Mouse (Mus musculus) hindbrain, embryonic 12.5 days (tissue): ENCODE data around the gene Gata3. TPM values are rescaled to one million over a fixed set of nuclear protein-coding genes. Genes with fewer than 3 reads are reported as not detected.
A peak's percentile ranks its signal among the peaks of the same experiment; 100 is the strongest.

Experiments used
- ATAC-seq: fragments of 200-750 bp; cut with Nextera tagmentation; 2 replicates; pipeline ENCODE4 v1.8.0; 2017; ENCODE audit warnings: moderate TSS enrichment; ENCODE audit not compliant: low FRiP score
- H3K27ac ChIP-seq: fragments of 300-500 bp; sonication (generic); 2 replicates; pipeline ENCODE4 v1.5.1; 2016; ENCODE audit warnings: mild to moderate bottlenecking
- H3K27me3 ChIP-seq: fragments of 300-500 bp; sonication (generic); 2 replicates; pipeline ENCODE4 v1.6.1; 2016; ENCODE audit warnings: mild to moderate bottlenecking
- H3K36me3 ChIP-seq: fragments of 300-500 bp; sonication (generic); 2 replicates; pipeline ENCODE4 v1.6.1; 2016; ENCODE audit warnings: mild to moderate bottlenecking
- H3K4me1 ChIP-seq: fragments of 300-500 bp; sonication (generic); 2 replicates; pipeline ENCODE4 v1.6.1; 2016
- H3K4me2 ChIP-seq: fragments of 300-500 bp; sonication (generic); replicated peaks from 2 replicates; pipeline ENCODE4 v1.6.1; 2016; ENCODE audit warnings: mild to moderate bottlenecking
- H3K4me3 ChIP-seq: fragments of 300-500 bp; sonication (generic); 2 replicates; pipeline ENCODE4 v1.5.1; 2016; ENCODE audit warnings: mild to moderate bottlenecking
- H3K9ac ChIP-seq: fragments of 300-500 bp; sonication (generic); 2 replicates; pipeline ENCODE4 v1.6.1; 2016; ENCODE audit warnings: mild to moderate bottlenecking, moderate library complexity
- H3K9me3 ChIP-seq: fragments of 300-500 bp; sonication (generic); replicated peaks from 2 replicates; pipeline ENCODE4 v1.6.1; 2016; ENCODE audit warnings: mild to moderate bottlenecking
- WGBS: fragments of 180-500 bp; shearing (Covaris S2); methylation state at CpG from one replicate; pipeline ENCODE4 v1.1.7; 2016; 5-methylcytosine and 5-hydroxymethylcytosine counted together
- polyA plus RNA-seq: library from polyadenylated mRNA; unstranded; fragments of >200 nt; fragmentation: Nextera tagmentation; extraction: Ambion mirVana; gene quantifications from 2 replicates; pipeline ENCODE4 v1.2.1, GENCODE M21; 2016

Gata3 gene
- polyA plus RNA-seq, 1 experiment from 2014 or later: 63.4 TPM

DNA sequence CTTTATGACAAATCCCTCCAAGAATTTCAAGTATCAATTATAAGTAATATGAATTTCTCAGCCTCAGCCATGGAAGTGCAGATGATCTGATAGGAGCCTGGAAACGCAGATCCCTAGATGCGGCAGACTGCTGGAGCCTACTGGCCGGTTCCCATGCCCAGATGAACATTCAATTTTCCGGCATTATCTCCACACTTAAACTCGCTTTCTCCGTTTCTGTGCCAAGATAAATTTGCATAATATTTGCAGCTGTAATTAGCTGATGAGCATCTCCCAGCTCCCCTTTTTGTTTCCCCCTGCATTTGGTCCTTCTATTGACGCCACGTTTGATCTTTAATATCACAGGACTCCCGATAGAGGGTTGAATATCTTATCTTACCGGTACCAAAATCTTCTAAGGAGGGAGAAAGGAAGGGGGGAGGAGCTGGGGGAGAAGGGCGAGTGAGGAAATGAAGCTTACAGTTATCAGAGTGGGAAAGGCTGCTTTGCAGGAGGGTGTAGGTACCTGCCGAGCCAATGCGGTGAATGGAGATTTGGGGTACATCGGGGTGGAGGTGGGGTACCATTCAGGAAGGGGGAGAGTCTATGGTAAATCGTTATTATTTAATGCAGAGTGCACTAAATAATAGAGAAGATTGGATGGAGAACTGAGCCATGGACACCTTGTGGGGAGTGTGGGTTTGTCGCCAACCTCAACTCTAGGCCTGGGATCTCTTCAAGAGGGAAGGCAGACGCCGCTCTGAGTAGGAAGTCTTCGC lies 5.2 kb upstream of the Gata3 start:
- WGBS: 2% methylated on average over 19 of the region's 19 CpGs
- Histone ChIP-seq H3K9me3 (no peaks in the 10 kb centered on the region), H3K4me1 (peaks cover 18% of the 10 kb centered on the region), H3K4me2 (peak overlapping the region; percentile 41; the same call in 1 of the 2 replicates), H3K27ac (no peak overlapping the region), H3K36me3 (no peaks in the 10 kb centered on the region), H3K4me3 (no peak overlapping the region), H3K9ac (no peak overlapping the region), H3K27me3 (peaks cover 94% of the 10 kb centered on the region)
- no peak for ATAC-seq

DNA sequence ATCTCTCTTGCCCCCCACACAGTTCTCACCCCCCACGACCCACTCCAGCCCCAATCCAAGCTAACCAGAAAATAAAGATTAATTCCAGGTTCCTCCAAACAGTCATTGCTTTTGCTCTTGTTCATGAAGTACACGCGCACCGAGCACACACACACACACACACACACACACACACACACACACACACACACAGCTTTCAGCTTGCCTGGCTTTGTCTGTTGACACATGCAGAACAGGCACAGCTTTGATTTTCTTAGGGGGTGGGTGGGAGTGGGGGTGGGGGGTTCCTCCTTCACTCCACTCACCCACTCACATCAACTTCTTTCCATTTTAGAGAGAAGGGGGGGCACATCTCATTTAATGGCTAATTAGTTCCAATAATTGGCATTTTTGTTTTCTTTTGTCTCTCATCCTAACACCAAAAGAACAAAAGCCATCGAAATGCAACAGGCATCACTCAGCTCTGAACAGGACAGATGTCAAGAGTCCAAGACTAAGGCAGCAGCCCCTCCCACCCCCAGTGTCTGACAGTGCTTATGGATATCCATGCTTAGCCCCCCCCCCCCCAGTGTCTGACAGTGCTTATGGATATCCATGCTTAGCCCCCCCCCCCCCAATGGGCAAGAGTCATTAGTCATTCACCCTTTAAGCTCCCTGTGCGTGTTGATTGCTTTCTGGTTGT lies 3.6 kb upstream of the Gata3 start:
- WGBS: 1% methylated on average over 6 of the region's 6 CpGs
- Histone ChIP-seq H3K9ac (no peak overlapping the region), H3K36me3 (no peaks in the 10 kb centered on the region), H3K27me3 (peaks cover 94% of the 10 kb centered on the region), H3K4me1 (peaks cover 21% of the 10 kb centered on the region), H3K4me3 (no peak overlapping the region), H3K9me3 (no peaks in the 10 kb centered on the region), H3K4me2 (no peak overlapping the region), H3K27ac (no peak overlapping the region)
- peak; percentile 52 for ATAC-seq

- no peaks in the 10 kb centered on the region for H3K9me3 ChIP-seq
- 4% methylated on average over 7 of the region's 7 CpGs for WGBS
- no peak overlapping the region for H3K27ac ChIP-seq
- H3K36me3 ChIP-seq: no peaks in the 10 kb centered on the region
- peaks cover 93% of the 10 kb centered on the region for H3K27me3 ChIP-seq
- no peak overlapping the region for H3K4me2 ChIP-seq
- H3K9ac ChIP-seq: no peak overlapping the region
- H3K4me1 ChIP-seq: peaks cover 21% of the 10 kb centered on the region
- ATAC-seq: no peak
- no peak overlapping the region for H3K4me3 ChIP-seq
These were observed 2.7 kb upstream of the Gata3 start for GRCm38 (mm10) chr2:9892541-9892940.

DNA sequence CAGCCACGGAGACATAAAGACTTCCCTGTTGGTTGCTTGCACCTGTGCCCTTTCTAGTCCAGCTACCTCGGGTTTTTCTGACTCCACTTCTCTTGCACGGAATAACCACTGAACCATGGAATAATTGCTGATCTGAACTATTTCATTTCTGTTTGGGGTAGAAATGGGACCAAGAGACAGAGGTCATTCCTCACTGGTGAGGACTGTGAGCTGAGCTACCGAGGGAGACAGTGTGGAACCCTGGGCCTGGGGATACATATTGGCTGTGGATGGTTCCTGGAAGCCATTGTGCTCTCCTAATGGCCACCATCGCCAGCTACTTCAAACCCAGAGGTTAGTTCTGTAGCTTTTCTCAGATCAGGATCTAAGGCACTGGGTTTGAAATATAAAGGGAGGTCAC lies 1.1 kb upstream of the Gata3 start:
- no peak overlapping the region for H3K4me2 ChIP-seq
- no peak overlapping the region for H3K4me3 ChIP-seq
- H3K4me1 ChIP-seq: peaks cover 7% of the 10 kb centered on the region
- no peak overlapping the region for H3K9ac ChIP-seq
- H3K27ac ChIP-seq: no peak overlapping the region
- 2% methylated on average over 5 of the region's 5 CpGs for WGBS
- no peaks in the 10 kb centered on the region for H3K9me3 ChIP-seq
- H3K36me3 ChIP-seq: no peaks in the 10 kb centered on the region
- H3K27me3 ChIP-seq: peaks cover 93% of the 10 kb centered on the region
- ATAC-seq: no peak

DNA sequence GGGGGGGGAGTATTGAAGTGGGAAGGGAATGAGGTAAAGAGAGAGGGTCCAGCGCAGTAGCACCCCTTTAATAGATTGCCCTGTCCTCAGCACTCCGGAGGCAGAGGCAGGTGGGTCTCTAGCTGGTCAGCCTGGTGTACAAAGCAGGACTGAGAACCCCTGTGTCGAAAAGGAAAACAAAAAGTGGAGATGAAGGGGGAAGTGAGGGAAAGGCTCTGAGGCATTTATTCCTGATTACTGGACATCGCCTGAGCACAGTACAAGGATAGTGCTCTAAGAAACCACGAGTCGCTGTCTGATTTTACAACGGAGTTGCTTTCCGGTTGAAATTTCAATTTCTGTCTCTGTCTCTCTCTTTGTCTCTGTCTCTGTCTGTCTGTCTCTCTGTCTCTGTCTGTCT lies 417 bp upstream of the Gata3 start:
- H3K4me2 ChIP-seq: peak overlapping the region; percentile 32; the same call in 1 of the 2 replicates
- H3K36me3 ChIP-seq: no peaks in the 10 kb centered on the region
- peaks cover 3% of the 10 kb centered on the region; the same call in 1 of the 2 replicates for H3K4me1 ChIP-seq
- ATAC-seq: no peak
- peak overlapping the region; percentile 22; the same call in 1 of the 2 replicates for H3K4me3 ChIP-seq
- 5% methylated on average over 8 of the region's 8 CpGs for WGBS
- H3K9me3 ChIP-seq: no peaks in the 10 kb centered on the region
- no peak overlapping the region for H3K9ac ChIP-seq
- no peak overlapping the region for H3K27ac ChIP-seq
- H3K27me3 ChIP-seq: peaks cover 93% of the 10 kb centered on the region

DNA sequence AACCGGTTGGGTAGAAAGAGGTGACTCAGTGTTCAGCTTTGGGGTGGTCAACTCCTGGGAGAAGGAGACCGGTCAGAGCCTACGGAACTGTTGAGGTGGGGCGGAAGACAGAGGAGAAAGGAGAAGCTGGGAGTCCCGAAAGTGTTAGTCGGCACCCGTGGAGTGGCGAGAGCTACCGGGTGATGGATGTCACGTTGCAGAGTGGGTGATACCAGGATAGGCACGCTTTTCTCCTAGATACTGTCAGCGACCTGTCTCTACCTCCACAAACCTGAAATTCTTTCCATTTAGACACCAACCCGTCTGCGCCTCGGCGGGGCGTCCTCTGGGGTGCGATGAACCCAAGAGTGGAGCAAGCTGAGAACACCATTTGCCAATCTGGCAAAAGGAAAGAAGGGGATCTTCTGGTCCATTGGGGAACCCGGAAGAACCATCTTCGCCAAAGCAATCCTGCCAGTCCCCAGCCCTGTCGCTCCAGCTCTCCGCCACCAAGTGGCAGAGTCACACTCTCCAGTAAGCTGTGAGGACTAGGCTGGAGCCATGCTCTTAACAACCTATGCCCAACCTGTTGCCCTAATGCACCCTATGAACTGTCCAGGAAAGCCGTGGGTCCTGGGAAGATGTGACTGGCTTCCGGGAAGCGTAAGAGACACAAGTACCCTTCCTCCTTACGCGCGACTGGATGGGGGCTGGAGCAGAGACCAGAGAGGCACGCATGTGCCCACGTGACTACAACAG lies 752 bp downstream of the Gata3 start, which contains the start of gene 9230102O04Rik:
TSS of gene 9230102O04Rik (minus strand) at position 628 of the 738 bp plus-strand sequence.
- Histone ChIP-seq H3K9ac (no peak within 1 kb of the TSS), H3K4me3 (peak within 1 kb of the TSS; percentile 22), H3K36me3 (no peaks in the 10 kb centered on the region), H3K27ac (no peak within 1 kb of the TSS), H3K9me3 (no peaks in the 10 kb centered on the region), H3K4me1 (peaks cover 3% of the 10 kb centered on the region; the same call in 1 of the 2 replicates), H3K27me3 (peaks cover 93% of the 10 kb centered on the region), H3K4me2 (peak within 1 kb of the TSS; percentile 32)
- peak; percentile 52 for ATAC-seq
- 1% methylated on average over 30 of the region's 30 CpGs for WGBS

GRCm38 (mm10) chr2:9887636-9888035 lies 2.2 kb downstream of the Gata3 start:
- peak overlapping the region; percentile 44; the same call in 1 of the 2 replicates for H3K9ac ChIP-seq
- peak overlapping the region; percentile 6 for H3K4me2 ChIP-seq
- H3K27me3 ChIP-seq: peaks cover 93% of the 10 kb centered on the region
- peaks cover 14% of the 10 kb centered on the region; the same call in 1 of the 2 replicates for H3K4me1 ChIP-seq
- WGBS: 0% methylated on average over 7 of the region's 7 CpGs
- H3K36me3 ChIP-seq: no peaks in the 10 kb centered on the region
- H3K9me3 ChIP-seq: no peaks in the 10 kb centered on the region
- ATAC-seq: no peak
- peak overlapping the region; percentile 49 for H3K27ac ChIP-seq
- H3K4me3 ChIP-seq: peak overlapping the region; percentile 28

DNA sequence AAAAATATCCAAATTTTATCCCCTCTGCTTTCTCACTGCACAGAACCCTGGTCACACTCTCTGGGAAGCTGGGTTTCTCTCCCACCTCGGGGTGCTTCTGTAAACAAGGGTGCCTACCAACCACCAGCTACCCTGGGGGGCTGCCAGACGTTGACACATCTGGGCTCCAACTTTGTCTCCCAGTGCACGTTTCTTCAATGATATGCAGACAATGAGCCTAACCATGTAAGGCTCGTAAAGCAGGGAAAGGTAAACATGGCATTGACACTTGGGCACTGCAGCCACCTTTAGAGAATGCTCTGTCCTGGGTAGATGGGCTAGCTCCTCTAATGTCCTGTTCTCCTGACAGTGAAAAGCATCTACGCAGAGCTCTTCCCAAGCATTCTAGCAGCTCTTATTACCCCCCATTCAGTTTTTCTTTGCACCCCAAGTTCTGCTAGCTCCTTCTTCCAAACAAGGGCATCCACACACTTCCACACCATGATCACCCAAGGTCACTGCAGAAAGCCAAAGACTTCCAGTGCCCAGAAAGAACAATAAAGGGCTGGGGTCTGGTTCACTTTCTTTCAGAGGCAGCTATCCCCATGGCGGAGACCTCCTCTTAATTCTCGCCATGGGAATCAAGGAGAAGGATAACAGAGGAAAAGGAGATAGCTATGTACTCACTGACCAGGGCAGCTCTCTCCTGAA lies 2.8 kb downstream of the Gata3 start:
- Histone ChIP-seq H3K27me3 (peaks cover 94% of the 10 kb centered on the region), H3K36me3 (no peaks in the 10 kb centered on the region), H3K27ac (peak overlapping the region; percentile 49), H3K4me1 (peaks cover 19% of the 10 kb centered on the region; the same call in 1 of the 2 replicates), H3K9ac (peak overlapping the region; percentile 44), H3K4me2 (no peak overlapping the region; the same call in 1 of the 2 replicates), H3K4me3 (peak overlapping the region; percentile 28), H3K9me3 (no peaks in the 10 kb centered on the region)
- WGBS: 5% methylated on average over 7 of the region's 7 CpGs
- no peak for ATAC-seq

GRCm38 (mm10) chr2:9886031-9886430 lies 3.8 kb downstream of the Gata3 start:
- Histone ChIP-seq H3K27ac (0 out of 2 replicates have a peak overlapping the region, but pooled peaks have one; percentile 12), H3K36me3 (no peaks in the 10 kb centered on the region), H3K27me3 (peaks cover 98% of the 10 kb centered on the region), H3K4me3 (peak overlapping the region; percentile 28), H3K4me2 (peak overlapping the region; percentile 19; the same call in 1 of the 2 replicates), H3K9ac (0 out of 2 replicates have a peak overlapping the region, but pooled peaks have one; percentile 19), H3K4me1 (peaks cover 24% of the 10 kb centered on the region), H3K9me3 (no peaks in the 10 kb centered on the region)
- no peak for ATAC-seq
- WGBS: 9% methylated on average over 3 of the region's 3 CpGs

DNA sequence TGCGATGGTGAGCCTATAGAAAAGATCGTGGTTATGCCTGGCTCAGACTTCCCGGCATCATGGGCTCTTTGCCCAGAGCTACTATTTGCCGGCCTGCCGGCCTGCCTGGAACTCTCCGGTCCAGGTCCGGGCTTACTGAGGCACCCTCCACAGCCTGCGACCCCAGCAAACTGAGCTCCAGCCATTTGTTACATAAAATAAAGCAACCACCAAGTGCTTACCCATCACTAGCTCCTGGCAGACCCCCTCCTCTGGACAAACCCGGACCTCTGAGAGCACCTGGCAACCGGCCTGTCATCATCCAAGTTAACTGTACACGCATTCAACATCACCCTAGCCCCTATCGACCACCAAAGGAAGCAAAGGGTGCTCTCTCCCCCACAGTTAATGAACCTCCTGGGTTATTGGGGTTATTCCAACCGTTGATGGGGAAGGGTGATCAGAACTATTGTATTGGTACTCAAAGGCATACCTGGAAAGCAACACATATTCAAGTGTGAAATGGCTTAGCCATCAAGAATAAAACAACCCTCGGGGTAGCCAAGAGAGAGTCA lies 4.5 kb downstream of the Gata3 start:
- H3K9ac ChIP-seq: no peak overlapping the region; the same call in 1 of the 2 replicates
- no peak overlapping the region; the same call in 1 of the 2 replicates for H3K27ac ChIP-seq

GRCm38 (mm10) chr2:9884533-9885216 lies 5.2 kb downstream of the Gata3 start:
- Histone ChIP-seq H3K9ac (peak overlapping the region; percentile 39; the same call in 1 of the 2 replicates), H3K36me3 (no peaks in the 10 kb centered on the region), H3K27me3 (peaks cover 92% of the 10 kb centered on the region), H3K4me3 (peak overlapping the region; percentile 28), H3K4me1 (peaks cover 27% of the 10 kb centered on the region), H3K4me2 (peak overlapping the region; percentile 77), H3K27ac (peak overlapping the region; percentile 66), H3K9me3 (no peaks in the 10 kb centered on the region)
- WGBS: 2% methylated on average over 15 of the region's 15 CpGs
- ATAC-seq: no peak

More for the DNA sequence above, 4.5 kb downstream of the Gata3 start:
- H3K4me3 ChIP-seq: peak overlapping the region; percentile 28
- ATAC-seq: no peak
- WGBS: 3% methylated on average over 14 of the region's 14 CpGs
- H3K4me1 ChIP-seq: peaks cover 26% of the 10 kb centered on the region
- H3K27me3 ChIP-seq: peaks cover 95% of the 10 kb centered on the region
- no peaks in the 10 kb centered on the region for H3K9me3 ChIP-seq
- H3K4me2 ChIP-seq: no peak overlapping the region
- no peaks in the 10 kb centered on the region for H3K36me3 ChIP-seq
